Mouse (Mus musculus): ENCODE measurements at regions not wholly inside any gene's neighbourhood (a gene's known extent, or its start where the extent isn't known, plus 50 kb on each side); places are given as distances from the start of the nearest gene placed in this dataset.
"Not testable (repeated sequence)": the region's sequence is repeated elsewhere in the genome, so short reads cannot be mapped to it uniquely, and the experiment has no call there.

DNA sequence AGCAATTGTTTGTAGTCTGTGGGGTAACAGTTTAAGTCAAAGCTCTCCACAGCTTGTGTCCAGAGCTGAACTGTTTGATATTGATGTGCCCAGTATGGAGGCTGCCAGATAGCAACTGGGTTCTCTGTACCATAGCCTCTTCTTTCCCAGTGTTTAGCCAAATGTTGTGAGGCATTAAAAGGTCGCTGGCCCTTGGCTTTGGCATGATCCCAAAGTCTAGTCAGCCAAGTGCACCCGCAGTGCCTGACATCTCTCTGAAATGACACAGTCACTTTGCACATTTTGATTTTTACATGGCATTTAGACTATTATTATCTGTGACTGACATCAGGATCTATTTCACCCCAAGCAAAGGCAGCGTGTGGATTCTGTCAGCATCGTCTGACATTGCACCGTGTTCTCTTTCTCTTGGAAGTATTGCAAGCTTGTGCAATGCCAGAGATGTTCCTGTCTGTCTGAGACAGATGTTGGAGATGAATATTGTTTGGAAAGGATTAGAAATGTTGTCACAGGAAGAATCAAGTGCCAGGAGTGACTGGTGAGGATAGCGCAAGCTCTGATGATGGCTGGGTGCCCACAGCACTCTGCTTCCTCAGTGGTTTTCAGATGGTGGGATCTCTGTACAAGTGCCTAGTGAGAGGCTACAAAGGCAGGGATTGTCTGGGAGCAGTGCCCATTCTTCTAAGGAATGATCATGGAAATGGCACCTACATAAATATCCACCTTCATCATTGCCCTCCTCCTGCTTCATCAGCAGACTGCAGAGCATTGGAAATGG is 289.3 kb upstream of the Shh start:
- DNase-seq (ENCODE audit: low spot score): no peak

DNA sequence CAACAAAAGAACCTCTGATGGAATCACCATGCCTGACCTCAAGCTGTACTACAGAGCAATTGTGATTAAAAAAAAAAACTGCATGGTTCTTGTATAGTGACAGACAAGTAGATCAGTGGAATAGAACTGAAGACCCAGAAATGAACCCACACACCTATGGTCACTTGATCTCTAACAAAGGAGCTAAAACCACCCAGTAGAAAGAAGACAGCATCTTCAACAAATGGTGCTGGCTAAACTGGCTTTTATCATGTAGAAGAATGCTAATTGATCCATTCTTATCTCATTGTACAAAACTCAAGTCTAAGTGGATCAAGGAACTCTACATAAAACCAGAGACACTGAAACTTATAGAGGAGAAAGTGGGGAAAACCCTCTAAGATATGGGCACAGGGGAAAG is 284.8 kb upstream of the Shh start:
- DNase-seq (ENCODE audit: low spot score): not testable (repeated sequence)

DNA sequence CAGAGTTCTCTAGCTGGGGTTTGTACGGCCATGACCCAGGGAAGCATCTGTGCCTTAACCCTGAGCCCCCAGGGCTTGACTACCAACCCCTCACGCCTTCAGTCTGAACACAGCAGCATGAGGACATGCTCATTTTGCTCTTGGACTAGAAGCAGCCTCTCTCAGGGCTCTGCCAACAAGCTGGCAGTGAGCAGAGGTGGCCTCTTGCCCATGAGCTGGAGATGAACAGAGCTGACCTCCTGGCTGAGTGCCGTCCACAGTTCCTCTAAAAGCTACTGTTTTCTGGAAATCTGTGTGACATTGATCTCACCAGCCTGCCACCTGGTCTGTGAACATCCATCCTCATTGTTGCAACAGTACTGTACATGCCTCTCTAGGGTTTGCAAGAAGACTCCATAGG is 267.7 kb upstream of the Shh start:
- no peak for DNase-seq (ENCODE audit: low spot score)

DNA sequence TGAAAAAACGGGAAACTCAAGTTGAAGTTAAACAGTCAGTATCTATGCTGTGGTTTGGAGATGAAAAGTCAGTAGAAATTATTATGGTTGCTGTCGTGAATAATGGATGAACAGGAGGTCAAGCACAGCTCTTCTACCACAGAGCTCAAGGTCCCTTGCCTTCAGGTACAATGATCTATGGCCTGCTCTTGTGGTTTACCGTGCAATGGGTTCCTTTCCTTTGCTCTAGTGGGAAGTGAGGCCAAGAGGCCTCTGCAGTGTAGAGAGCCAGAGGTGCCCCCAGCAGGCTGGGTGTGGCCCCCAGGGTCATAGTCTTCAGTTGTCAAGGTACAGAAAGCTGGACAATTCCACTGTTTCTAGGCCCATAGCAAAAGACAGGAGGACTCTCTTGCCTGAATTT is 255.0 kb upstream of the Shh start:
- DNase-seq (ENCODE audit: low spot score): no peak

DNA sequence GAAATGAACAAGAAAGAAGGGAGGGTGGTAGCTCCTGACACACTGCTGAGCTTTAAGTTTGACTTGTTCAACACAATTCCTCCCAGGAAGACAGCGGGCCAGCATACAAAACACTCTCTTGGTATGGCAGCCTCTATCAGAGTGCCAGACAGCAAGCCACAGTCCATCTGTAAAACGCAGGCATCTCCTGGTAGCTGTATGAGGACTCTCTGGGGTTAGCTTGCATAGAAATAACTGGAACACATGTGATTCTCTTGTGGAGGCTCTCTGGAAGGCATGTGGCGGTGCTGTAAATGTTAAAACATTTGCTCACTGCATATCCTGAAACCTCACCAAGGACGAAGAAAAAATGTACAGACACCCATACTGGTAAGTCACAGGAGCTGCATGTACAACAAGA is 247.9 kb upstream of the Shh start:
- DNase-seq (ENCODE audit: low spot score): no peak

DNA sequence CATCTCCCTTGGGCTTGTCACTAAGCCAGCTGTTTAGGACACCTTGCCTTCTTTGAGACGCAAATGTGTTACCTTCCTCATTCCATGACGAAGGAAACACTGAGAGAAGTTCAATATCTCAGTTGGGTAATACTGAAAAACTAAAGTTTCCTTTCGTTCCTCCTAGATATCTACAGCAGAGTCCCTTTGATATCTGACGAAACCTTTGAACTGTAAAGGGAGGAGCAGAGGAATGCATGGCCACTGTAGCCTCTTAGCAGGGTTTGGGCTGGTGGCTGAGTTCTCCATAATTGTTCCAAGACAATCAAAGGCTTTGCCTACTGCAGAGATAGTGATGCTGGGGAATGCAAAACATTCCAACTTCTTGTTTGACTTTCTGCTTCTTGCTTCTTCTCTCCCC is 243.5 kb upstream of the Shh start:
- DNase-seq (ENCODE audit: low spot score): no peak

DNA sequence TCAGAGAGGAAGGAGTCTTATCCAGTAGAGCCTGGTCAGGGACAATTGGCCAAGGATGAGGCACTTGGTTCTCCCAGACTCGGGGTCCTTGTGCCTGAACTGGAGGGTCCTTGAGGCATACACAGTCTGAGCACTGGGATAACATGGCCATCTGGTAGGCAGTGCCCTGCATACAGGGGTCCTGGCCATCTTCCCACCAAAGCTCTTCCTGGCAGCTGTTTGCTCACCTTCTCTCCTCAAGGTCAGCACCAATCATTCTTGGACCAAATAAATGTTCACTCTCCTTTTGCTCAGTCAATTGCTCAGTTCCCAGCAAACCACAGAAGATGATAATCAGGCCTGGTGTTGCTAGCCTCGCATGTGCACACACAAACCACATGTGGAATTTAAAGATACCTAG is 242.6 kb upstream of the Shh start:
- no peak for DNase-seq (ENCODE audit: low spot score)

DNA sequence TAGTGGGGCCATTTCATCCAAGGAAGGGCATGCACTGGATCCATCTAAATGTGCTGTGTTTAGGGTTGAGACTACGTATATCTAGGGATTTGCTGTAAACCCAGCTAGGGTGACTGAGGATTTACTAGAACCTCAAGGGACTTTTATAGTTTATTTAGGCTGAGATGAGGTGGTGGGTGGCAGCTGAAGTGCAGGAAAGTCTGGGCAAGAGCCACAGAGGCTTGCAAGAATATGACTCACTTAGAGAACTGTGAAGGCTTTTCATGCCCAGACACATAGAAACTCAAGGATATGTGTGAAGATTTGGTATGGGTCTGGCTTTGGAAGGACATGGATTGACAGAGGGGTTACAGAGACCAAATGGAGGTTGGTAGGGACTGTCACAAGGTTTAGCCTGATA is 237.3 kb upstream of the Shh start:
- no peak for DNase-seq (ENCODE audit: low spot score)

DNA sequence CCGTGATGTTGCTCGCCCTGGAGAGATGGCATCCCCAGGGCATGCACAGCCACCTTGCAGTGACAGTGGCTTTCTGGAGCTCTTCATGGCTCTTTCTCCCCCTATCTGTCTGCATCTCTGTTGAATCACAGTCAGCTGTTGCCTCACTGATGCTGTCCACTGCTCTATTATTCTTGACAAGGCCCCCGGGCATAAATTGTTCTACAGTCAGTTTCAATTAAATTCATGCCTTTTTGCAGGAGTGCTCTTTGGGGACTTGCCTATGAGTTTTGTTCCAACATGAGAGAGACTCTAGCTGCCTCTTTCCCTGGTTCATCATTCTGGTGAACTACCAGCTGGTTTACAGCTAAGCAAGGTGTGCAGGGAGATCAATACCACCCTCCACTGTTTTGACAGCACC is 229.9 kb upstream of the Shh start:
- no peak for DNase-seq (ENCODE audit: low spot score)

DNA sequence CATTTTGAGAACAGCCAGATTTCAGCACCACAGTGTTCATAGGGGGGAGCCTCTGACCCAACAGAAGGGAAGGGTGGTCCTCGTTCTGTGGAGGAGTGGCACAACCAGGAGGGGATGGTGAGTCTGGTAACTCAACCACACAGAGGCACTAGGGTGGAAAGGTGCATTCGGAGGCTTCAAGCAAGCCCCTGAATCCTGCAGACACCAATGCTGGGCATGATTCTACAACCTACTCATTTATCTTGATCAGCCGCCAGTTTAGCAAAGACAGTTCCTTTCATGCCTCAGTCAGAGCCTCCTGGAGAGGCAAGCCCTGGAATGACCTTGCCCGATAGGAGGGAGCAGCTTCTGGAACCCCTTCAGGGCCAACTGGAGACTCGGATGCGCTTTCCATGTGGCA is 223.1 kb upstream of the Shh start:
- no peak for DNase-seq (ENCODE audit: low spot score)

DNA sequence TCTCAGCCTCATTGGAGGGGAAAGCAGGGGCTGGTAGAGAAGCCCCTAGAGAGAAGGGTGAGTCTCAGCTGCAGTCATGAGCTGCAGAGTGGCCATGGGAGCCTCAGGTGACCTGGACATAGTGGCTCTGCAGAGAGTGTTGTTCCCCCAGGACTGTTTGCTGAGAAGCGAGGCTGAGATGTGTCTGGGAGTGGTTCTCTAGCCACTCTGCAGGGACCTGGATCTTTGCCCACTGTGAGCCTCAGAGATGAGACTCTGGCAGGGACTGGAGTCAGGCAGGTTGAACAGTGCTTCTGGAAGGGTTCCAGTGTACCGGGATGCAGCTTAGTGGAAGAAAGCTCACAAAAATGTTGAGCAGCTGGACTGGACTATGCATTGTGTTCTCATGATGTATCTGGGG is 222.6 kb upstream of the Shh start:
- DNase-seq (ENCODE audit: low spot score): no peak

DNA sequence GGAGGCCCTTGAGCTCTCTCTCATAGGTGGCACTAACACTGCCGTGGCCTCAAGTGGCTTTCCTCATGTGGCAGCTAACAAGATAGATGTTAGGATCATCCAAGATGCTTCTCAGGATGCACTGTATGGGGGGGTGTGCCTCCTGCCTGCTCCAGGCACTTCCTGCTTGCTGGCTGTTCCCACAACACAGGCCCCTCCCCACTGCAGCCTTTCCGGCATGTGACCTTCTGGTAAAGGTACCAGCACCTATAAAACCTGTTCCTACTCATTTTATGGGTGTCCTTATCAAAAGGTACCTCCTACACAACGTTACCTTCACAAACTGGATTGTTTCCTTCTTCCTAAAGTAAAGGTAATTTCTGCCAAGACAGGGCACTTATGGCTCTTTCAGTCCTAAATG is 222.1 kb upstream of the Shh start:
- no peak for DNase-seq (ENCODE audit: low spot score)

DNA sequence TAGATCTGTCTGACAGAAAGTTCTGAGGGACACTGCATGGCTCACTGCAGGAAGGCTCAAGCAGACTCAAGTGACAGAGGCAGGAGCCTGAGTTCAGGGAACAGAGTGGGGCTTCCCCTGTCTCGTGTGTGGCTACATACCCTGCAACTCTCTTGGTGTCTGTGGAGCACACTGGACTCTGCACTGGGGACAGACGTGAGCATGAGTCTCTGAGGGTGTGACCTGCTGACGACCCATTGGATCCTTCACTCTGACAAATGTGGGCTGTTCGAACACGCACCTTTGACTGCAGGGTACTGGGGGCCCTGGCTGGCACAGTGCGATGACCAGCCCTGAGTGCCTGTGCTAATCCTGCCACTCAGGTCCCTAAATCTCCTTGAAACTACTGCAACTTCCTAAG is 215.8 kb upstream of the Shh start:
- no peak for DNase-seq (ENCODE audit: low spot score)

DNA sequence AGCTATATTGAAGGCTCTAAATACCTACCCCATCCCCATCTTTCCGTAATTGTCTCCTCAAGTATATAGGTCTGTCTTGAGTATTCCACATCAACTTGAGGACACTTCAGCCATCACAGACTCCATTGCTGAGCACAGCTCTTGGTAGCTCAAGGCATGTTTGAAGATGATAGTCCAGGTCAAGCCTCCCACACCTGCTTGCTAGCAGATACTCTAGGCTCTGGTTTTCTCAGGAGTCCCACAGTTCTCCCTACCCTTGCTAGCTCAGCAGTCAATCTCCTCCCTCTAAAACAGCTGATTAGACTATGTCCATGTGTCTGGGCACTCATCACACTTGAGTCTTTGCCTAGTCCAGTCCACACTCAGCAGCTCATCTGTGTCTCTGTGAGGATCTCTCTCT is 213.3 kb upstream of the Shh start:
- no peak for DNase-seq (ENCODE audit: low spot score)

DNA sequence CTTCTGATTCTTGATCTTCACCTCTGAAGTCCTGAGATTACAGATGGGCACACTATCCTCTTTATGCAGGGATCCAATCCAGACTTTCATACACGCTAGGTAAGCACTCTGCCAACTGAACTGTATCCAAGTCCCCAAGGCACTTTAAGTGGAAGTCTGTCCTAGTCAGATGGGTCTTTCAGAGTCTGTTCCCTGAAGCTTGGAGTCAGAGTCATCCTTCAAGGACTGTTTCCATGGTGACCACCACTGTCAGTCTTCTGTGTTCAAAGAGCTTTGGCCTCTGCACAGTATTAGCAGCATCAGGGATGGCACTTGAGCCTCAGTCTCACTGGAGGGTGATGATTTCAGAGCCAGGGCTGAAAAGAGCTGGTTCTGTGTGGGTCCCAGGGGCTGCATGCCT is 212.7 kb upstream of the Shh start:
- no peak for DNase-seq (ENCODE audit: low spot score)

DNA sequence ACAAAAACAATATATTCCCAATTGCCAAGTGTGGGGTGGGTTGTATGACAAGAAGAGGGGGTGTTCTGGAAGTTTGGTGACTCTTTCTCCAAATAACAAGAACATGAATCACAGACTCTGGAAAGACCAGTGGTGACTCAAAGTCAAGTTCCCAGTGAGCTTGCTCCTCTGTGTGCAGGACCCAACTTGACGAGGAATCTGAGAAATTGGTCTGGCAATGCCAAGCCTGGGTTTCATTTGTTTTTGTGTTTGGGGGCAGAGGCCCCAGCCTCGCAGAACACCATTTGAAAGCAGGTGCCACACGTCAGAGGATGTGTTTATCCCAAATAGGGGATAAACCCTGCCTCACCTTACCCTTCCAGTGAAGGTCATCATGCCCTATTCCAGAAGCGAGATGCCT is 163.1 kb upstream of the Shh start:
- no peak for DNase-seq (ENCODE audit: low spot score)

DNA sequence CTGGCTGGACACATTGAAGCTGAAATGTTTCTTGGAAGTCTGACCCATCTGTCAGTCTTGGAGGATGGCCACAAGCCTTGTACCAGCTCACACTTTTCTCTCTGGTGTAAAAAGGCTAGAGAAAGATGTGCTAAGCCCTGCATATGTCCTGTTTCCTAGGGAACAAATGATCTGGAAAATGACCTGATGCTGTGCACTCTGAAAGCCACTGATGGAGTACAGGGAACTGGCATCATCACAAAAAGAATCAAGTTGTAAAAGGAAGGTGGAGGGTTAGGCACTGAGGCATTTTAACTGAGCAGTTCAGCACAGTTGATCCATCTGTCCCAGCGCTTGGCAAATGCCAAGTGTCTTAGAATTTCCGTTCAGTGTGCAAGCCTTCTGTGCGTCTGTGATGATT is 144.8 kb upstream of the Shh start:
- no peak for DNase-seq (ENCODE audit: low spot score)

DNA sequence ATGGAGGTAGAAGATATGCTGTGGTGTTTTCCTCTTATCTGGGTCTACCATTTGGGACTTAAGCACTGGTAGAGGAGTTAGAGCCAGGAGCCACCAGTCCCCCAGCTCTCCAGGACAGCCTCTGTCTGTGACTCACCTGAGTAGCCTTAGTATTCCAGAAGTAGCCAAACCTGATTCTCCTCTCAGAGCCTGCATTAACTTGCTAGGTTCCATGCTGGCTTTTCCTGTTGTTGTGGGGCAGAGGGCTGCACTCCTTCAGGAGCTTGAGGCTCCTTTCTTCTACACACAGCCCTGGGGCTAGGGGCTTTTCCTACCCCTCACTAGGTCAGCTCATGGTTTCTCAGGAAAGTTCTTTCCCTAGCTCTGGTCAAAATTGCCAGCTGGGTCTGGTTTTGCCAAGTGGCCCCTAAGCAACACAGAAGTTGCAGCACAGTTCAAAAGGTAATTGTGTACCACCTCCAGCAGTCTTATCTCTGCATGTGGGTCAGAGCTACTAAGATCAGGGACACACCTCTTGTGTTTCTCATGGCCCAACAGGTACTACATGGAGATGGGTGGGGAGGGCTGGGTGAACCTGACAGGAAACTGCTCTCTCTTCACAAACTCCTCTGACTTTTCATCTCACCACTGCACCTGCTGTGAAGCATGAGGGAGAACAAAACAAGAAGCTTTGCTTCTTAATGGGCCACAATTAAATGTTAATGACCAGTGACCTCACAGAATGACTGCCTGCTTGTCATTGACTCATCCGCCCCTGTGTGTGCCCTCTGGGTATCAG is 129.7 kb upstream of the Shh start:
- DNase-seq (ENCODE audit: low spot score): no peak

DNA sequence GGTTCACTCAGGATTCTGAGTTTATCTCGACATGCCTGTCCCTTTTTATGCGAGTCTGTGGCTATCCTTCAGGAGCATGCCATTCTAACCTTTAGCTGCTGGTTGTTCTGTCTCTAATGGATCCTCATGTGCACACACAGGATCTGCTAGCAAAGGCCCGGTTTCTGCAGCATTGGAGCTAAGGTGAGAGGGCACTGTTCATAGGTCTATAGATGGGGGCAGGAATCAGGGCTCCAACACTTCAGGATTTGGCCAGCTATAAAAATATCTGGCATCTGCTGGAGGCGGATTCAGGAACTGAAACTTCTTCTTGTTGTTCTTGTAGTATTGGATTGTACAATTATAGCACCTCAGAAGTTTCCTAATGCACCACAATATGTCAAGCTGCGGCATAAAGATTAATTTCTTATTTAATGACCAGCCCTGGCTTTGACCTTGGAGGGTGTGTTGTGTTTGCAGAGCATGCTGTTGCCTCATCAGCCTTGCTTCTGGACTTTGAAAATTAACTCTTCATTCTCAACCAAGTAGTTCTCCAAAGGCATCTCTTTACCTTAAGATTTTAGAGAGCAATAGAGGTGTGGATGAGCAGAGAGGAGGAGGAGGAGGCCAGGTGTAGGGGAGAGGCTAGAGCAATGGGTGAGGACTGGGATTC is 104.4 kb upstream of the Shh start:
- no peak for DNase-seq (ENCODE audit: low spot score)

DNA sequence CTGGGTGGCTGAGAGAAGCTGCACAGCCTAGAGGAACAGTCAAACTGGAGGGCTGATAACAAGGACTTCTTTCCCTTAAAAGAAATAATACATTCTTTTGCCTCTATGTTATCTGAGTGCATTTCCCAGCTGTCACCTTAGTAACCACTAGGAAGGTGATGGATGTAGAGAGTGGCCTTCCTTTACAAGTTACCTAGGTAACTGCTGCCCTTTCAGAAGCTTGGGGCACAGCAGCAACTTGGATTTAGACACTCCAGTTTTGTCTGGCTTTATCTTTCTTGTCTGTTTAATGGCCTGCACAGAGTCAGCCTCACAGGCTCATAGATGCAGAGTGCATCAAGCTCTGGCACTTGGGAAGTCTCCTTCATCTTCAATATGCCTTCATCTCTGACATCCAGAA is 101.4 kb upstream of the Shh start:
- no peak for DNase-seq (ENCODE audit: low spot score)

DNA sequence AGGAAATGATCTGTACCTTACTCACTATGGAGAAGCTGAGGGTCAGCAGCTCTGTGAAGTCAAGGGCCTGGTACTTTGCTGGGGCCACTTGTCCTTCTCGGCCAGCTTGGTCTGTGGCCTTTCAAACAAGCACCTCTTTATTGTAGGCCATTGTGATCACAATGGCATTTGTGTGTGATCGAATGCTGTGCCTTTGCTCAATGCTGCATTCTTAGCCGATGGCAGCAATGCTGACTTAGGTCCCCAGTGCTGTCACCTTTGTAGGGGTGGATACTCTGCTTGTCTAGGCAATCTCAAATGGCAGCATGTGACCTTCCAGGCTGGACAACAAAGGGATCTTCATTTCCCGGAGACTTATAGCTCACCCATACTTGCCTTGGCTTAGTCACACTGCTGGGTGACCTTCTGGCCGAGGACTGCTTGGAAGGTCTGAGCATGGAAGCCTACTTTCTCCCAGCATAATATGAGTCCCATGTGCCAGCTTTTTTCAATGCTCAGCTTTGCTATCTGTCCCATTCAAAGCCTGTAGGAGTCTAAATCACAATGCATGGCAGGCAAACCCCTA is 100.4 kb upstream of the Shh start:
- DNase-seq (ENCODE audit: low spot score): no peak

DNA sequence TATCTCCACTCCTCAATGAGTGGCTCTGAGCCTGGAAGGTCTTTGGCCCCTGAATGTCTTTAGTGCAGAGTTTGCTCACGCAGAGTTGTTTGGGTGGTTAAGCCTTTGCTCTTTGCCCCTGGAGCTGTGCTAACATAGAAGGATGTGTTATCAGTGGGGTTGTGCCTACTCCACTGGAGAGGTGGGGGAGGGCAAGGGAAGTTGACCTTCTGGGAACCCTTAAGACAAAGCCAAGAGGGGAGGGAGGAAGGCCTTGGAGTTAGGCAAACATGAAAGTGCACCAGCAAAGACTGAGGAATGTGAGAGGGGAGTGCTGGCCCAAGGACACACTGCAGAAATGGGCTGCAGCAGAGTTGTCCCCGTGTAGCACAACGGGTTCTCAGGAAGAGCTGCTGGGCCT is 96.3 kb upstream of the Shh start:
- DNase-seq (ENCODE audit: low spot score): peak; percentile 86

DNA sequence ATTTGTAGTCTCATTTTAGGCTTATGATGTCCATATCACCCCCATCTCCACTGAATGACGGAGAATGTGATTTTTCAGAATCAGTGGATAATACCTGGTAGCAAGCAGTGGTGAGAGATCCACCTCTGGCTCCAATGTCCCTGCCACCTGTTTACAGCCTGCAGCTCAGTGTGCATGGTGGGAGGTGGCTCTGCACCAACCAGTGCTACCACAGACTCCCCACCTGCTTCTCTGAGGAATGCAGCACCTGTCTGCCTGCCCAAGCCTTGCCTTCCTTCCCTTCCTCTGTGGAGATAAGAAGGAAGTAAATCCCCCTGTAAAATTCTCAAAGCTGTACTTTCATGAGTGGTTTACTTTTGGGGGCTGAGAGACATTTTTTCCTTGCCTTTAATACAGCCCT is 95.9 kb upstream of the Shh start:
- DNase-seq (ENCODE audit: low spot score): no peak
